Mouse (Mus musculus) cerebellum, adult 2 months (tissue): ENCODE measurements around the gene Otud7a.
A peak's percentile ranks its signal among the peaks of the same experiment; 100 is the strongest.

ENCODE experiments used
- CTCF ChIP-seq: fragments of 200-500 bp; IDR thresholded peaks from 2 replicates; pipeline ENCODE4 v1.5.1; 2011; ENCODE audit warnings: low read depth, mild to moderate bottlenecking, control low read depth, low read length, moderate library complexity, borderline replicate concordance; ENCODE audit not compliant: insufficient read depth
- POLR2A ChIP-seq: fragments of 200-500 bp; IDR thresholded peaks from 2 replicates; pipeline ENCODE4 v1.6.1; 2011; ENCODE audit warnings: low read length, control low read depth, borderline replicate concordance; ENCODE audit not compliant: insufficient read depth

DNA sequence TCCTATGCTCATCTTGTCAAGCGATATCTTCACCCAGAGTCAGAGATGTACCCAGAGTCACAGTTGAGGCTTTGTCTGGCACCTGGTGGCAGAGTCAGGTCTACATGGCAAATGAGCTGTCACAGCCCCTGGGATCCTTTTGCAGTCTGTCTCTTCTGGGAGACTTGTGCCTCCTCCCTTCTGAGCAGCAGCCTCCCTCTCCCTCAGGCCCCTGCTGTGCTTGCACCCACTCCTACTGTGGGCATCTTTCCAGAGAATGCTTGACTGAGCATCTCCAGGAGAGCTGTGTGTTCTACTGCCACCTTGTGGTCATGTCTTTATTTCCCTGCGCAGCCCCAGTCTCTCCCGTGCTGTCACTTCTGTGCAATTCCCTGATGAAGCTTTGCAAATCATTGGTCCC, 227.4 kb downstream of the Otud7a start:
- TF ChIP-seq CTCF, result peak; percentile 83
- no peak for TF ChIP-seq POLR2A
